Mouse (Mus musculus): ENCODE data around the gene Cyp2s1. TPM values are rescaled to one million over a fixed set of nuclear protein-coding genes. Genes with fewer than 3 reads are reported as not detected.
A peak's percentile ranks its signal among the peaks of the same experiment; 100 is the strongest.

Cyp2s1 gene
- 10 to 100 TPM in 1 of 2 experiments, 1 to 10 TPM in 1; 4.4 to 10.1 TPM for total RNA-seq (2021)

- DNase-seq = no peak
- intact Hi-C loops (cut with DNase I) = no loop called here
These were observed at the start of gene Cyp2s1 for GRCm38 (mm10) chr7:25816241-25816919. Gene Cyp2s1 (minus strand): TSS chr7:25816913.

- intact Hi-C loops (cut with DNase I) = no loop called here
- no peak for DNase-seq
These were observed 48.1 kb upstream of the Cyp2s1 start for GRCm38 (mm10) chr7:25864861-25865260.

- DNase-seq = no peak
- intact Hi-C loops (cut with DNase I) = no loop called here
These were observed 47.0 kb upstream of the Cyp2s1 start for GRCm38 (mm10) chr7:25863756-25864155.

- intact Hi-C loops (cut with DNase I) = no loop called here
These were observed 45.7 kb upstream of the Cyp2s1 start for GRCm38 (mm10) chr7:25862365-25862764.

GRCm38 (mm10) chr7:25859962-25860870 is 43.5 kb upstream of the Cyp2s1 start:
- DNase-seq = no peak
- intact Hi-C loops (cut with DNase I) = no loop called here

More at GRCm38 (mm10) chr7:25862365-25862764, 45.7 kb upstream of the Cyp2s1 start:
- no peak for DNase-seq

- intact Hi-C loops (cut with DNase I) = no loop called here
- peak; percentile 65 to 76 for DNase-seq
These were observed 38.4 kb upstream of the Cyp2s1 start for GRCm38 (mm10) chr7:25855082-25855481.

DNA sequence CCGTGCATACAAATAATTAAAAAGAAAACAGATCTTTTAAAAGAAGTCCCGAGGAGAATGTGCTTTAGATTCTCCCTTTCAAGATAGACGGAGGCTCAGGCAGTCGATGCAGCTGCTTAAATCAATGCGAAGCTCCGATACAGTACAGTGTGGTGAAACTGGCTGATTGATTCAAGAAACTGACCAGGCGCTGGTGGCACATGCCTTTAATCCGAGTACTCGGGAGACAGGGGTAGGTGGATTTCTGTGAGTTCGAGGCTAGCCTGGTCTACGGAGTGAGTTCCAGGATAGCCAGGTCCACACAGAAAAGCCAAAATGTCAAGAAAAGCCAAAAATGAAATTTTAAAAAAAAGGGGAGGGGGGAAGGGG is 31.7 kb upstream of the Cyp2s1 start:
- intact Hi-C loops (cut with DNase I) = no loop called here
- DNase-seq = no peak

GRCm38 (mm10) chr7:25847722-25848443 is 31.2 kb upstream of the Cyp2s1 start:
- intact Hi-C loops (cut with DNase I) = no loop called here
- peak; percentile 90 to 94 for DNase-seq

DNA sequence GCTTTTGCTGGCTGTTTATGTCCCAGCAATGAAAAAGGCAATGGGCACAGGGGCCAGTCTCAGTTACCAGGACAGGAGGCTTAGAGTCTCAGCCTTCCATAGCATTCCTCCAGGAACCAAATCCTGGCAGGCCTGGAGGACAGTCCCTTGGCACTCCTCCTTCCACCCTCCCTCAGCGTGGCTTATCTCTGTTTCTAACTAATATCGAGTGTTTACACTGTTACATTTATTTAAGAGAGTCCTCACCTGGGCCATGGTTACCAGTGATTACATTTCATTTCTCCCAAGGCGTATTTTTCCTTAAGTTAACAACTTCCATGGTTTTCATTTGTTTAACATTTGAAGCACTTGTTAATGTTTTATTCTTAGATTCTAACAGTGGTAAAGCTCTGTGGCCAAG is 28.2 kb upstream of the Cyp2s1 start:
- intact Hi-C loops (cut with DNase I) = no loop called here
- DNase-seq = no peak

- DNase-seq = no peak
- intact Hi-C loops (cut with DNase I) = no loop called here
These were observed 27.7 kb upstream of the Cyp2s1 start for GRCm38 (mm10) chr7:25844423-25844822.

GRCm38 (mm10) chr7:25843492-25843891 is 26.8 kb upstream of the Cyp2s1 start:
- intact Hi-C loops (cut with DNase I) = no loop called here
- no peak for DNase-seq

DNA sequence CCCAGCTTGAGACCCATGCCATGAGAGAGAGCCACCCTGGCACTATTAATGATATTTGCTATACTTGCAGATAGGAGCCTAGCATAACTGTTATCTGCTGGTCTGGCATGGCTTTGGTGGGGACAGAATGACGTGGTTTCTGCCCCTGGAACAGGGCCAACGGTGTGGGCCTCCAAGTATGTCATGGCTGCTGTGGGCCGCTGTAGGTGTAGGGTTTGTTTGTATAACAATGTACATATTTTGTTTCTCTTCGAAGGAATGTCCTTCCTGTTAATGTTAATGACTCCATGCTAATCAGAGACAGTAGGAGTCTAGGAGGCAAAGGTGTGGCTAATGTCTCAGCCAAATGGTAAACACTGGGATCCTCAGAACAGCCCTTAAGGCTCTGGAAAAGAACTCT is 24.2 kb upstream of the Cyp2s1 start:
- DNase-seq = no peak
- intact Hi-C loops (cut with DNase I) = no loop called here

DNA sequence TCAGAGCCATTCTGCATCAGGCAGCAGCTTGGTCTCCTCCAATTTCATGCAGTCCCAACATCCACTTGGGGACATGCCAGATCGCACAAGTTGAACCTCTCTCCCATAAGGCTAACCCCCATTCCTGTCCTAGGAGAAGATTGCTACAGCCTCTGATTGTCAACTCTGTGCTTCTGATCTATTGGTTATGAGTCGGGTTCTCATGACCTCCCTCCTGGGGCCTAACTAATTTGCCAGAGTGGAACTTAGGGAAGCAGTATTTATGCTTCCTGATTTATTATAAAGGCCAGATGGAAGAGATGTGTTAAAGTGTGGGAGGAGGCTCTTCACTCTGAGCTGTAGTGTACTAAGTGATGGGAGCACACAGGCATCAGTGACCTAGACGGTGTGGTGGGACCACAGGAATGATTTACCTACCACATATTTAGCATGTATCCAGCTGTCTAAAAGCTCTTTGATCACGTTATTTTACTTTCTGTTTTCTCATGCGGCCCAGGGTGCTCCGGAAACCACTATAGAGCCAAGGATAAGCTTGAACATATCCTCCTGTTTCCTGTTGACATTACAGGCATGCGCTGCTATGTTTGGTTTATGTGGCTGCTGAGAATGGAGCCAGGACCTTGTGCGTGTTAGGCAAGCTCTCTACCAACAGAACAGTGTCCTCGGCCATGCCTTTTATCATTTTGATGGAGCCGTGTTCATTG is 18.6 kb upstream of the Cyp2s1 start:
- no peak for DNase-seq

GRCm38 (mm10) chr7:25831557-25832530 is 15.1 kb upstream of the Cyp2s1 start:
- intact Hi-C loops (cut with DNase I) = no loop called here

More for the DNA sequence above, 18.6 kb upstream of the Cyp2s1 start:
- intact Hi-C loops (cut with DNase I) = no loop called here

DNA sequence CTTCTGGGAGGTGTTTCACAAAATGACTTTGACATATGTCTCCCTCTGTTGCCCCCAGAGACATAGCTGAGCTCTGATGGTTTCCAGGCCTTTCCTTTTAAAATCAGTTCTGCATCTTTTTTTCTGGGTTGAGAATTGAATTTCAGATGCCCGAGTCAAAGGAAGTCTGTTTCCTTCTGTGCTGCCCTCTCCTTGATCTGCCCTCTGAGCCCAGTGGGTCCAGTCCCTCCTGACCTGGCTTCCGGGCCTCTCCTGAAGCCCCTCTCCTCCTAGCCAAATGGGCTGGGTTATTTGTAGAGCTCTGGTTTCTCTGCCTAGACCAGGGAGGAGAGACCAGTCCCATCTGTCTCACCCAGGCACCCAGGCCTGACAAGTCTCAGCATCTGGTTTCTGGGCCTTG is 13.5 kb upstream of the Cyp2s1 start:
- intact Hi-C loops (cut with DNase I) = no loop called here

More at GRCm38 (mm10) chr7:25831557-25832530, 15.1 kb upstream of the Cyp2s1 start:
- no peak for DNase-seq

DNA sequence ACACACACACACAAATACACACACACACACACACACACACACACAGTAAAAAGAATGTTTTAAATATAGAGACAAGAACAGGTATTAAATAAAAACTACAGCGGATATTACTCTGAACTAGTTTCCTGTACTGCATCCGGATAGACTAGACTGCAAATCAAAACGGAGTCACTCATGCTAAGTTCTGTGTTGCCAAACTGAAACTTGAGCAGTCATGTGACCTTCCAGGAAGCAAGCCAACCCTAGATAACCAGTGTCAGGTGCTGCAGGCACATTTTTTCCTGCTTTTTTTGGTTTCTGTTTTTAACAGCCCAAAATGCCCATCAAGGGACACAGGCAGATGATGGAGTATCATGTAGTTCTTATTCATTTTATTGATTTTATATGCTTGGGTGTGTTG is 10.5 kb upstream of the Cyp2s1 start:
- peak; percentile 60 to 65 for DNase-seq
- intact Hi-C loops (cut with DNase I) = no loop called here

More for the DNA sequence above, 13.5 kb upstream of the Cyp2s1 start:
- DNase-seq = no peak

GRCm38 (mm10) chr7:25826029-25826428 is 9.3 kb upstream of the Cyp2s1 start:
- intact Hi-C loops (cut with DNase I) = no loop called here
- DNase-seq = no peak

DNA sequence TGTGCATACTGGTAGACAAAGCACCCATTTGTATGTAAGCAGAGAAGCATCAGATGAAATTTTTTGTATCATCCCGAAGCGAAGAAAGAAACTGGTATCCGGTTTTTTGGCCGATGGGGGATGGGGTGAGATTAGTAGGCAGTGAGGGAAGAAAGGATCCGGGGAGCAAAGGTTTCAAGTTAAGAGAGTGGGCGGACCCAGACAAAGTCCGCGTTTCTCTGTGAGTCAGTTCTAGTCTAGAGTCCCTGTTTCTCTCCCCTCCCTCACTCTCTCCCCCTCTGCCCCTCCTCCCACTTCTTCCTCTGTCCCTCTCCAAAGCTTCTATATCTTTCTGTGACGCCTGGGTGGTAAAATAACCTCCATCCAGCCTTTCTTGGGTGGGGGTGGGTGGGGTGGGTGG is 8.3 kb upstream of the Cyp2s1 start:
- intact Hi-C loops (cut with DNase I) = no loop called here
- no peak for DNase-seq

DNA sequence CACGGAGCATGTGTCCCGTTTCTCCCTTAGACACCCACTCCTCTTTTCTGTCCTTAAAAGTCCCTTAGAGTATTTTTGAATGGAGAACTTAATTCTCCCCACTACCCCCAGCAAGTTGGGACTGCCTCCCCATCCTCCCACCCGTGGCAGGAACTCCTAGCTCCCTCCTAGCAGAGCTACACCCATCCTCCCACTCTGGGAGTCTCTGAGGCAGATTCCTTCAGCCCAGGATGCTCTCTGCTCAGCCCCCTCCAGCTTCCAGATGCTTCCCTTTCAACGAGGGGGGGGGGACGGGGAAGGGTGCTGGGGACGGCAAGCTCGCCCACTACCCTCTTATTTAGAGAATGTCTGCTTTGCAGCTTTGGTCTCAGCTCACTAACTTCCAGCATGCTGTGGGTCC is 1.1 kb downstream of the Cyp2s1 start:
- intact Hi-C loops (cut with DNase I) = no loop called here
- no peak for DNase-seq

Data from heart, postnatal 36 days (tissue).